Mouse (Mus musculus): ENCODE measurements around the gene Stx18.

Stx18 gene

DNA sequence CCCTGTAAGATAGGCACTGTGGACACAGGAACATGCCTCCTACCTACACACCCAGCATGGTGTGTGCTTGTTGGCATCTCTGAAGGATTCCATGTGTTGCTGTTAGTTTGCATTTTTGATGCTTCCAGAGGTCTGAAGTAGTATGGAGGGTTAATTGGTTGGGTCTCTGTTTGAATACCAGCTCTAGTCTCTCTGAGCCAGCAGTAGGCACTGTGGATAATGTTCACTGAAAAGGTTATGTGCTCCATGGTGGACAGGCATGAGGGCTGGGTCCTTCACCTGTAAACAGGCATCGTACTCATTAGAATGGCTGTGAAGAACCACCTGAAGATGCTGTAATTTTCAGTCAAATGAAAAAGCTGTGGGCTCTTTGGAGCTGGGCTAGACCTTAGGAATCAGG lies 41.9 kb downstream of the Stx18 start:
- no peak for DNase-seq (ENCODE audit: low spot score)

DNA sequence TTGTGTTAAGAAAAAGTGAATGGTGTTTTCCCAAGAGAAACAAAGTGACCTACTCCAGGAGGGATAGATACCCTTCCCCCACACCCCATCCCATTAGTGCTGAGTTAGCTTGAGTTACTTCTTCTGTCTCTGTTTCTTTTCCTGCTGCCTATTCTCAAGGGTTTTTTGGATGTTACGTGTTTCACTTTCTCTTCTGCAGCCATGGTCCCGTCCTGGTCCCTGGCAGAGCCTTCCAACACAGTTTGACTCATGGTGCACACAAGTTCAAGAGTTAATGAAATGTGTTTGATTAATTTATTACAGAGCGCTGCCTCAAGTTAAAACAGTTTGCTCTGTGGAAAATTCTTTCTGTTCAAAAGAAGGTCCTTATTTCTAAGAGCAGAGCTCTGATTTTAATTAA lies 44.0 kb downstream of the Stx18 start:
- no peak for DNase-seq (ENCODE audit: low spot score)

DNA sequence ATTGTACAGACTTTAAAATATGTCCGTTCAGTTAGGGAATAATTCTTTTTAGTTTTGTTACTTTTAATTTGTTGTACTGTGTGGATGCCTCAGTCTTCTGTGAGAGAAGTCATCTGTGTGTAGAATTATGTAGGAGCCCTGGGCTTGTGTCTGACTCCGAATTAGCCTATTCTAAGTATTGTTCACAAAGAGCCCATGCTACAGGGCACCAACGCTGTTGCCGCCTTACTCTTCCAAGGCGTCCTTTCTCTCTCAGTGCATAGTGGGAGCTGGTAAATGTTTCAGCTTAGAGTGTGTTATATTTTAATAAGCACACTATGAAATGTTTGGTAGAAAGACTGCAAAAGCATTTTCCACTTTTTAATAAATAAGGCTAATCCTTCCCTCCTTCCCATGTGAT lies 44.8 kb downstream of the Stx18 start:
- no peak for DNase-seq (ENCODE audit: low spot score)

DNA sequence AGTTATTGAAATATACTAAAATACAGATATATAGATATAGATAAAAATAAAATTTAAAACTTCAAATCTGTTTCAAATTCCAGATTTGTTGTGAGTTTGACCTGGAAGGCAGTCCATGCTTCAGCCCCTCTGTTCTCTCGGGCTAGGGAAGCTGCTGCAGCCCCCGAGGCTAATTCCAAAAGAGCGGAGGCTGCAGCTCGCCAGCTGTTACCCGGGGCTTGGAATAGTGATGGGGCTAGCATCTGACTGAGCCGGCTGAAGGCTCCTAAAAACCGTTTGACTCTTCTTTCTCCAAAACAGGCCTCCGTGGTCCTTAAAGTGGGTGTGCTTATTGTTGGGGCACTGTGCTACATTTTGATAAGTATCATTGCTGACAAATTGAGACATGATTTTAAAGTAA lies 46.1 kb downstream of the Stx18 start:
- no peak for DNase-seq (ENCODE audit: low spot score)

DNA sequence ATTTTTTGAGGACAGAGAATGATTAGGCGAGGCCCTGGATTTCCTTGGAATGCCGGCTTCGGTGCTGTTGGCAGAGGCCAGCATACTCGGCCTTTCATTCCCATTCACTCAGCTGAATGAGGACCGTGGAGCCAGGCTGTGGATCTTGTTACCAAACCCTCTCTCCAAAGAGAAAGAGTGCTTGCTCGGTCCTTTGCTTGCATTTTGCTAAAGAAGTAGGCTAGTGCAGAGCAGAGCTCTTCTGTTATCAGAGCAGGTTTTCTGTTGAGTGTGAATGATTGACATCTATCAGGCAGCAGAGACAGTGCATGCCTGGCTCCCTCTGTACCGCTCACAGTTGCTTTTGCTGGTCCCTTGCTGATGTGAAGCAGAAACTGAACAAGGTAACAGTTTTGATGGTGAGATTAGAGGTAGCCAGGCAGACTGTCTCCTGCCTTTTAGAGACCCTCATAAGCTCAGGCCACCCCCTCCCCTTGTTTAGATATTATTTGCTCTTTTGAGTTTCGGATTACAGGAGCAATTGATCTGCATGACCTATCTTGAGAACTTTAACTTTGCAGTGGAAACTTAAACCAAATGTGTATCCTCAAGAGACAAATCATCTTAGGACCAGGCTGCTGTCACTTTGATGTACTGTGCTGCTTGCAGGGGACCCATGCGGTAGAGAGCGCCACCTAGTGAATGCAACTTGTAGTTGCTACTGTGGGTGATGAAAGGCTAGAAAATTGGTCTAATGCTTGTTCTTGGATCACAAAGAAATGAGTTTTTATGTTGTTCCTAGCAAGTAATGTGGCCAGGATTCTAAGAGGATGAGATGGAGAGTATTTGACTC lies 47.2 kb downstream of the Stx18 start:
- DNase-seq (ENCODE audit: low spot score), result no peak

DNA sequence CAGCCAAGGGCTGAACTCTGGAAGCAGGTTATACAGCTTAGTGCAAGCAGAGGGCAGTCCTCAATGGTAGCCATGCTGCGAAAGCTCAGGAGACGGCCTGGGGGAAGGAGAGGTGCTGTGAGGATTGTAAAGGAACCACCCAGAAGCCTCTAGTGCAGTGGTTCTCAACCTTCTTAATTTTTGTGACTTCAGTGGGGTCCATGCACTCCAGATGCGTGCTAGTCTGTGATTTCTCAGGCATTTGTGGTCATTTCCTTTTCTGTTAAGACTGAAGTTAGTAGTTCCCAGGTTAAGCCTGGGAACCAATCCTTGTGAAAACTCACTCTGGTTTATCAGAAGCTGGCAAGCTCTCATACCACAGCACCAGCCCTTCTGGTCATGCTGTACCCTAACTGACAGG lies 51.6 kb downstream of the Stx18 start:
- DNase-seq (ENCODE audit: low spot score), result no peak

DNA sequence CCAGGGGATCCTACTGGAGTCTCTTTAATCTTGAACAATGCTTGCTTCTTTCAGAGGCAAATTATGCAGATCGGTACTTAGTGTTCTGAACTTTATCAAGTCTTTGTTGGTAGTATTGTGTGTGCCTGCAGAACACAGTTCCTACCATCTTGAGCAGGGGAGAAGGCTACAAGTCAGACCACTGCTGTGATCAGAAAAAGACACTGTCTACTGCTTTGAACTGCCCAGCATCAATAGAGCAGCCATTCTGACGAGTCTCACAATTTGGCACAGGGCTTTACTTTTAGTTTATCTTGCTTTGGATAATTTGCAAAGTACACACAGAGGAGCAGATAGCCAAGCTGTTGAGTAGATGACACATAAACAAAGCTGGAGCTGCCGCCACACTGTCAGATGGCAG lies 52.0 kb downstream of the Stx18 start:
- DNase-seq (ENCODE audit: low spot score), result no peak

DNA sequence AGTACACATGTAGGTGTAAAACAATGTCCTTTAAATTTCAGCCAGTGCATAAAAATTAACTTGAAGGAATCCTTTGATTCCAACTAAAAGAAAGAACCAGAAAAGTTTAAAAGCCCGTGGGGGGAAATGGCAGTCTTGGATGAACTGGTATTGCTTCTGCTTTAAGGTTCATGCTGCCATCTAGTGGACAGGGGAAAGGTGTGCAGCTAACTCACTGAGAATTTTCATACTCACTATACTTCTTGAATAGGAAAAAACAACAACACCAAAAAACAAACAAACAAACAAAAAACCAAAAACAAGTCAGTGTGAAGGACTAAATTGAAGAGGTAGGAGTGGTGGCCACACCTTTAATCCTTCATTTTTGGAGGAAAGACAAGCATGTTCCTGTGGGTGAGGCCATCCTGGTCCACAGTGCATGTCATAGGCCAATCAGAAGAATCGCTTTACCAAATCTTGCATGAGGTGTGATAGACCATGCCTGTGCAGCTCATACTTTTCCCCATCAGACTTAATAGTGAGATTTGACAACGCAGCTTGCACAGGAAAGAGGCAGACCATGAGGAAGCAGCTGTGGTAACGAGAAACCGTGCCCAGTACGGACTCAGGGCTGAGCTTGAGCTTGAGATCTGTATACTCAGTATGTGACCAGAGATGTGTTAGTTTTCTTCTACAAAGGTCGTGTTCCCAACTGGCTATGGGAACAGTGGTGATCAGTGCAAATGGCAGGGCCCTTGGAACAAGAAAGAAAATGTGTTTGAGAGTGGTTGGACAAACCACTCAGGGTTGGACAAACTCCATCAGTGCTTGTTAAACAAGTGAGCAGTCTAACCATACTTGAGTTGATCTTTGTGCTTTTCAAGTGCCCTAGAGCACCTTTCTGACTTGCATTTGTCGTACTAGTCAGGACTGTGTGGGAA lies 52.8 kb downstream of the Stx18 start:
- DNase-seq (ENCODE audit: low spot score), result no peak

DNA sequence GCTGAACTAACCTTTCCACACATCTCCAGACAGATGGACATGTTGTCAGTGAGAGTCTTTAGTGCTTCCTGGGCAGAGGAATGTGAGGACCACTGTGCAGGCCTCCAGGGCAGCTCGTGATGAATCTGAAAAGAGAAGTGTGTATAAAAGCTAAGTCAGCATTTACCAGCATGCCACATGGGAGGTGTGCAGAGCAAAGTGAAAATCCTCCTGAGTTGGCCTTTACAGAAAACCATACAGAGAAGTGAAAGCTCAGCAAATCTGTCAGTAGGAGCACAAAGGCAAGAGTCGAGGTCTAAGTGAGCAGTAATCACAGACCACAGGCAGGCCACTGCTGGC lies 53.4 kb downstream of the Stx18 start:
- DNase-seq (ENCODE audit: low spot score), result no peak

DNA sequence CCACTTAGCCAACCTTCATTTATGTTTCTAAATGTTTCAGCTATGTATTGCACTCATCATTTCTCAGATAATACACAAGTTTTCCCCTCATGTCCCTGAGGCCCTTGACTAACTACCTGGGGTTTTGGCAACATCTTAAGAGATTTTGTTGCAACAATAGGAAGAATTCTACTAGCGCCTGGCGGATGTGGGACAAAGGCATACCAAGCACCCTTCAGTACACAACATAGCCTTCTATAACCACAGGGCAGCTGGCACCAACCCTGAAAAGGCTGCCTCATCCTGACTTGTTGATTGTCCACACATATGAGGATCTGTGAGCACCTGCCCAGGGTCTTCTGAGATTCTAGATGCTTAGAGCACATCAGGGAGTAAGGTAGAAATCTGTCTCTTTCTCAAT lies 55.8 kb downstream of the Stx18 start:
- no peak for DNase-seq (ENCODE audit: low spot score)

DNA sequence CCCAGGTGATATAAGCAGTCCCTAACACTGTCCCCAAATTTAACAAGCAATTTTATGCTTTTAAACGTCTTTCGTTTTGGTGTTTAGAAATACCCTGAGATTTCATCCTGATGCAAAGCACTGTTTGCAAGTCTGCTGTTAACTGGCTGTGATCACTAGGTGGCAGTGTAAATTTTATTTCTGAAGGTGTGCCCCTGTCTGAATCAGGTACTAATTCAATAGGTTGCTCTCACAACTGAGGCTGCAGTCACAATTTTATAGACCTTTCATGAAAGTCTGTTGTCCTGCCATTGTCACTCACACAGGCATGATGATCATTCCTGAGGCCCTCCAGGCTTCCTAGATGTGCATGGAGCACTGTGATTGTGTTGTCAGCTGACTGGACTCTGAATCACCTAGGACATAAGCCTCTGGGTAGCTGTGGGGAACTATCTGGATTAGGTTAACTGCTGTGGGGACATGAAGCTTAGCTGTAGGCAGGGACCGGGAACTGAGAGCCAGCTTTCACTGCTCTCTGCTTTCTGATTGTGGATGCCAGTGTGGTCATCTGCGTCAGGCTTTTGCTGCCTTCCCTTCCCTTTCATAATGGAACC lies 59.1 kb downstream of the Stx18 start:
- DNase-seq (ENCODE audit: low spot score), result no peak

DNA sequence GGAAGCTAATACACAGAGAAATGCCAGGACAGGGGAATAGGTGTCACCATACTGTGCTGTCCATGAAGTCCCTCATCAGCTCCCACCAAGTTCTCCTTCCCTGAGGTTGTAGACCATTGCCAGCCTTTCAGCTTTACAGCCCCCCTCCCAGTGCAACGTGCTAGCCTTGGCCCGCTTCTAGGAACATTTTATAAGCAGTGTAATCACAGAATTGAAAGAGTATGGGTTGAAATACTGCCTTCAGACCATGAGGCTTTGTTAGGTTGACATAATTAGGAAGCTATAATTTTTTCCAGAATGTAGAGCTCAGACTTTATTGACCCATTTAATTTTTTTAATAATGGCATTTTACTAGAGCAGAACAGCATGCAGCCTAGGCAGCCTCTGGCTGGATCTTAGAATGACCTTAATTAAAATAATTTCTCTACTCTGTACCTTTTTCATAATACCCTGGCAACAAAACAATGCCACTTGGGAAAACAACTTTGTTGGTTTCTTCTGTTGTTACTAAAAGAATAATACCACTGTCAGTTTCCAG lies 60.7 kb downstream of the Stx18 start:
- DNase-seq (ENCODE audit: low spot score), result no peak

DNA sequence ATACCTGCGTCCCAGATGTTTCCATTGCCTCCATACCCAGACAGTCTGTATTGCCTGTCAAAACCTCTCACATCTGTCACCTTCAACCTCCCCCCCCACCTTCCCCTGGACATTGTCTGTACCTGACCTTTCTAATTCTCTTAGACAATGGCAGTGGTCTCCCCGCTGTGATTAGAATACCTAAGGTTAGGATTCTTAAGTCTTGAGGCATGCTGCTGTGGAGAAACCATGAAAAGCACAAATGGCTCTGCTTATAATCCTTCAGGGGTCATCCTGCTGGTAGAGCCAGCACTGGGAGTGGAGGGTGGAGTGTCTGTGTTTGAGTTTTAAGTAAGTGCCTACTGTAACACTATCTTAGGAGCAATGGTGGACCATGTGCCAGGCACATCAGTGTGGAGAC lies 64.4 kb downstream of the Stx18 start:
- no peak for DNase-seq (ENCODE audit: low spot score)

DNA sequence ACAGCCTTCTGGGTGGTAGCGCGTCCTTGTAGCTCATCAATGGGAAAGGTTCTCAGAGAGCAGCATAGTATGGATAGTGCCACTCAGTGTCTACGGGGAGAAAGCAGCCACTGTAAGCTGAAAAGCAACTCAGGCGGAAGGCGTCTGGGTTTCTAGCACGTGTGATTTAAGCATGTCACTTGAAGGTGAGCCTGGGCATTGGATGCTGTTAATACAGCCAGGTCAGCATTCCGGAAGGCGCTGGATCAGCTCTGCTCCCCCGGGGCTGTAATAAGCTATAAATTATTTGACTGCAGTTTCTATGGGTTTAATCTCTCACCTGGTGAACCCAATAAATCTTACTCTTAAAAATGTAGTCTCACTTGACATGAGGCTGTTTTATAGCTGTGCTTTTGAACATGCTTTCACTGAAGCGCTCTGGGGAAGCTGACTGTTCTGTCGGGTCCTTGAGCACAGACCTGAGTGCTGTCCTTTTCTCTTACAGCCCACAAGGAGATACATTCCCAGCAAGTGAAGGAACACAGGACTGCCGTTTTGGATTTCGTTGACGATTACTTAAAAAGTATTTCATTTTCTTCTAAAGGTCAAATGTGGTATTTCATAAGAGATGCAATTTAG lies 67.6 kb downstream of the Stx18 start:
- DNase-seq (ENCODE audit: low spot score), result no peak

DNA sequence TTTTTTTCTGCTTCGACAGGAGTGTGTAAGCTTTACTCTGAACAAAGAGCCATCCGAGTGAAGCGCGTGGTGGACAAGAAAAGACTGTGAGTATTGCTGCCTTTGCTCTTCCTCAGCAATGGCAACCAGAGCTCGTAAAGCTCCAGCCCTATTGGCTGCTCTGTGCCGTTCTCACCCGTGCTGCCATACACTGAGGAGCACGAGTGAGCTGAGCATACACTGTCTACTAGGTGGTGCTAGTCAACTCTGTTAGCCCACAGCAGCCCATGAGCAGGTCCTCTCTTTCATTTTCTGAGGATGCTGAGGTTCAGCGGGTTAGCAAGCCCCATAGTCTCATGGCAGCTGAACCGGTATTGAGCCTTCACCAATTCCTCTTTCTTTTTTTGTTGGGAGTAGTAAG lies 68.3 kb downstream of the Stx18 start:
- no peak for DNase-seq (ENCODE audit: low spot score)

DNA sequence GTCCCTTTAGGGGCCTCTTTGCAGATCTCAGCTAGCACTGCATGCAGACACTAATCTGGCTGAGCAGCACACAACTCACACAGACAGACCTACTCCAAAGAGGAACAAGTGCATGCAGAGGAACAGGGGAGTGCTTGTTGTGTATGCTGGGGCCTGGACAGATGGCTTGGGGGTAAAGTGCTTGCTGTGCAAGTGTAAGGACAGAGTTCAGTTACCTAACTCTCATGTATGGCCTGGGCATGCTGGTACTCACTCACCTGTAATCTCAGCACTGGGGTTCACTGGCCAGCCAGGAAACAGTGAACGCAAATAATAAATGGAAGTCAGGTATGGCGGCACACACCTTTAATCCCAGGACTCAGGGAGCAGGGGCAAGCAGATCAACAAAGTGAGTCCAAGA lies 76.0 kb downstream of the Stx18 start:
- no peak for DNase-seq (ENCODE audit: low spot score)

DNA sequence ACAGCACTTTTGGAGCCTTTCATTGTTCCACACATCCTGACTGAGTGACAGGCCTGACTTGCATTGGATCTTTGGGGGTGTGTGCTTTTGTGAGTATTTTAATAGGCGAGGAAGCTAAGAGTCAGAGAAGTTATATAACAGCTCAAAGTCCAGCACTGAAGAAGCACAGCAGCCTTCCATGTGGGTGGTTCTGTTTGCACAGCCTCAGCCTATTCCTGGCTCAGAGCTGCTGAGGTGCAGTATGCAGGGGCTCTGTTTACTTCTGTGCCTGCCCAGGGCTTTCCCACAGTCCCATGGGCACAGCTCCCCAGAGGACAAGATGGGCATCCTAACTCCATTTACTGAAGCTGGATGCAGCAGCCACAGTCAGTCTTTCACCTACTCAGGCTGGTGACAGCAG lies 78.5 kb downstream of the Stx18 start:
- DNase-seq (ENCODE audit: low spot score), result no peak

DNA sequence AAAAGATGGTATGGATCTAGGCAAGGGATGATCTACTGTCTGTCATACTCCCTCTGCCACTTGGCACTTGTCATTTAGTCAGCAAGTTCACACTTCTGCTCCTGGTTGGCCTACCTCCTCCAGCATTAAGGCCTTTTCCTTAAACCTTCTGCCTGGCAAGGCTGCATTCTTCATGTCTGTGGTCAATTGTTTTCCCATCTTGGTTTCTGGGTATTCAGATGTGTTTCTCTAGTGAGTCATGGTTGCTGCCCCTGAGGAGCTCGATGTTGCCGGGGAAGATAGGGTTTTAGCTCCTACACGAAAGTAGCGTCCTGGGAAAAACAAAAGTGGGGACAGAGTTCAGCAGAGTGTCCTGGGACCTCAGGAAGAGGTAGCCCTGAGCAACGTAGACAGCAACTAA lies 80.7 kb downstream of the Stx18 start:
- no peak for DNase-seq (ENCODE audit: low spot score)

DNA sequence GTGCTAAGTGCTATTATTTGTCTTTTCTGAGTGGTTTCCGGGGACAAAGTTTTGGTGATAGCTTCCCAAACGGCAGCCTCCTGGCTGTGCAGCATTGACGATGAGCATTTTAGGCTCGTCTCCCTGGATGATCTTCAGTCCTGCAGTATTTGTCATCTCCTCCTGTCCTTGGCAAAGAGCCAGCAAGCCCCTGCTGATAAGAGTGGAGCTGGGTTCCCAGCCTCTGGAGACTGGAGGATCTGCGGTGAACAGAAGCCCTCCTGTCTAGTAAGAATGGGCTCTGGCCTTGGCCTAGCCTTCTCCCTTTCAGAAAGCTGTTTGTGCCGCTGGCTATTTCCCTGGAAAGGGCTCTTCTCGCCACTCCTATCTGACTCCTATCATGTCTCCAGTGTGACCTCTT lies 83.2 kb downstream of the Stx18 start:
- DNase-seq (ENCODE audit: low spot score), result no peak

DNA sequence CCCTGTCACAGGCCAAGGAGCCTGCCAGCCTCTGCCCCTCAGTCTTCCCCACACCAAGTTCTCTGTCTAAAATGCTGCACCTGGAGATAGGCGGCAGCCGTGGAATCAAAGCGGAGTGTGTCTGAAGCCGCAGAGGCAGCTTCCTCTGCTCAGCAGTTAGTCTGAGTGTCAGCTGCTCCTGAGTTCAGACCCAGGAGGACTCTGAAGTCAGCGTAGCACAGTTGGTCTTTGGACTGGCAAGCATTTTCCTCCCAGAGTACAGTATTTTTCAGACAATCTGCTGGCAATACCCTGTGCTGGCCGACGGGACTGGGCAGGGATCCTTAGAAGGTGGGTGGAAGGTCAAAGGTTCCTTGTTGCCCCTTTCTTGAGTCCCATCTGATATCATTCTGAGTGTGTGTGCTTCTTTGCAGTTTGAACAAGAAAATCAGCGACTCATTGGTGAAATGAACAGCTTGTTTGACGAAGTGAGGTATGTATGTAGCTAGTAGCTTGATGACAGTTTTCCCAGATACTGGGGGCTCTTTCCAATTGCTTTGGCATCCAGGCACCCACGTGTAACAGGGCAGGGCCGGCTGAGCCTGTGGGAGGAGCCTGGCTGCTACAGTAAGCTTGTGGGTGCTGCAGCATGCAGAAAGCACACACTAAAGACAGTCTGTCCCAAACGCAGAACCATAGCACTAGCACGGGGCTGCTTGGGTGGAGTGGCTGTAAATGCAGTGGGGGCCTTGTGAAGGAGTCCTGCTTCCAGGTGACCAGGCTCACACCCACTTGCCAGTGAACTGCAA lies 88.2 kb downstream of the Stx18 start:
- DNase-seq (ENCODE audit: low spot score), result no peak

DNA sequence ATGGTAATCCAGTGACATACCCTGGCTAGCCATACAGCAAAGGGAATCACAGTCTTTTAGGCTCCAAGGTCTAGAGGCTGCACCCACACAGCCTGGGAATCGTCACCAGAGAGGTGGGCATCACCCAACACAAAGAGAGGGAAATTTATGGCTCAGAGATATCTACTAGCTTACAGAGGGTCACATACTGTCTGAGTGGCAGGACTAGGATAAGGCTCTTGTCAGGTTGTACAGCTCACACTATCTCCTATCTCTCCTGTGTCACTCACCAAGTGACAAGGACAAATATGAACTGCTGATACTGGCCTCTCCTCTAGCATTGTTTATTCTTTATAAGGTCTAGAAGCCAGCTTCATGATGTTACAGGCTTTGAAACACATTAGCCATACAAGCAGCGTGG lies 90.8 kb downstream of the Stx18 start:
- no peak for DNase-seq (ENCODE audit: low spot score)

DNA sequence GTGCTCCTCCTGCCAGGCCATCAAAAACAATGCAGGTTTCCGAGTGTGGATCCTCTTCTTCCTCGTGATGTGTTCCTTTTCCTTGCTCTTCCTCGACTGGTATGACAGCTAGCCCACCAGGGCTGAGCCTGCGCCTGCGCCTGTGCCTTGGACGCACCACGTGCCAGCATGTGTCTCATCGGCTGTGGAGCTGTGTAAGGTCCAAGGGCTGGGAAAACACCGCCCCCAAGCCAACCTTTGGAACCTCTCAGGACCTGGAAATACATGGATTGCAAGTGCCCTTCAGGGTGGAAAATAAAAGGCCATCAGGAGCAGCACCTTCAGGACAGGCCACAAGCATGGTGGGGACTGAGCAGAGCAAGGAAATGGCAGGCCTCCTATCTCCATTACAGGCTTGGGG lies 97.7 kb downstream of the Stx18 start:
- no peak for DNase-seq (ENCODE audit: low spot score)

All from spleen, adult 12 weeks (tissue).